Mouse (Mus musculus) bone marrow, adult 2 months (tissue): ENCODE data around the gene Gm21958.
A peak's percentile ranks its signal among the peaks of the same experiment; 100 is the strongest.

Experiments used
- CTCF ChIP-seq: fragments of 200-500 bp; IDR thresholded peaks from 2 replicates; pipeline ENCODE4 v1.5.1; 2011; ENCODE audit warnings: low read length, control low read depth; ENCODE audit not compliant: control insufficient read depth, insufficient read depth
- POLR2A ChIP-seq: fragments of 200-500 bp; IDR thresholded peaks from 2 replicates; pipeline ENCODE4 v1.6.1; 2011; ENCODE audit warnings: low read depth, mild to moderate bottlenecking, control low read depth, low read length, borderline replicate concordance; ENCODE audit not compliant: control insufficient read depth

DNA sequence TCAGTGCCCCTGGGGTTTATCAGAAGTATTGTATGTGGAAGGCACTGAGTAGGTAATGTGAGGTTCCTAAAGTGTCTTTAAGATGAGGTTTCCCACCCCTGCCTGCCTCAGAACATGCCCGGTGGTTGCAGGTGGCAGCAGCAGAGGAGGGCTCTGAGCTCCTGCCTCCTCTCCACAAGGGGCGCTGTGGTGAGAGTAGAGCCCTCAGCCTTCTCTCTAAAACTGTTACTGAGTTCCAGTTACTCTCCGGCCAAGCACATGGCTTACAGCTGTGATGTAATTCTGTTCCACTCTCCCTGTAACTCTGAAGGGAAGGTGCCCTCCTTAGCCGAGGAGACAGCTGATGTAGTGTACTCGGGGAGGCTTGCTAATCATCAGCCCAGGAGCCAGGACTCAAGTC lies 31.6 kb upstream of the Gm21958 start:
- TF ChIP-seq CTCF (peak; percentile 54), POLR2A (no peak)
